Mouse (Mus musculus) heart, embryonic 10.5 days (tissue): Measurements from ENCODE around the gene Sfrp4. TPM values are rescaled to one million over a fixed set of nuclear protein-coding genes. Genes with fewer than 3 reads are reported as not detected.

Experiments used
- DNase-seq: peaks from one replicate; pipeline ENCODE4 v3.0.0-alpha.2; 2017; ENCODE audit warnings: low spot score
- H3K27ac ChIP-seq: fragments of 300-500 bp; sonication (generic); 2 replicates; pipeline ENCODE4 v1.5.1; 2016; ENCODE audit warnings: mild to moderate bottlenecking
- H3K27me3 ChIP-seq: fragments of 300-500 bp; sonication (generic); 2 replicates; pipeline ENCODE4 v1.6.1; 2016; ENCODE audit warnings: mild to moderate bottlenecking; ENCODE audit not compliant: poor library complexity, insufficient read depth, severe bottlenecking
- H3K36me3 ChIP-seq: fragments of 300-500 bp; sonication (generic); 2 replicates; pipeline ENCODE4 v1.6.1; 2016; ENCODE audit warnings: mild to moderate bottlenecking, moderate library complexity
- H3K4me1 ChIP-seq: fragments of 300-500 bp; sonication (generic); 2 replicates; pipeline ENCODE4 v1.6.1; 2016; ENCODE audit warnings: mild to moderate bottlenecking
- H3K4me3 ChIP-seq: fragments of 300-500 bp; sonication (generic); 2 replicates; pipeline ENCODE4 v1.5.1; 2016; ENCODE audit warnings: mild to moderate bottlenecking, moderate library complexity
- H3K9me3 ChIP-seq: fragments of 300-500 bp; sonication (generic); 2 replicates; pipeline ENCODE4 v1.6.1; 2016; ENCODE audit warnings: mild to moderate bottlenecking, moderate library complexity
- WGBS: fragments of 180-500 bp; shearing (Covaris S2); methylation state at CpG from one replicate; pipeline ENCODE4 v1.1.7; 2016; 5-methylcytosine and 5-hydroxymethylcytosine counted together
- polyA plus RNA-seq: library from polyadenylated mRNA; unstranded; fragments of >200 nt; fragmentation: Nextera tagmentation; extraction: Ambion mirVana; gene quantifications from 2 replicates; pipeline ENCODE4 v1.2.1, GENCODE M21; 2016

Gene Sfrp4
- polyA plus RNA-seq, 1 experiment from 2014 or later, result 0.48 TPM

DNA sequence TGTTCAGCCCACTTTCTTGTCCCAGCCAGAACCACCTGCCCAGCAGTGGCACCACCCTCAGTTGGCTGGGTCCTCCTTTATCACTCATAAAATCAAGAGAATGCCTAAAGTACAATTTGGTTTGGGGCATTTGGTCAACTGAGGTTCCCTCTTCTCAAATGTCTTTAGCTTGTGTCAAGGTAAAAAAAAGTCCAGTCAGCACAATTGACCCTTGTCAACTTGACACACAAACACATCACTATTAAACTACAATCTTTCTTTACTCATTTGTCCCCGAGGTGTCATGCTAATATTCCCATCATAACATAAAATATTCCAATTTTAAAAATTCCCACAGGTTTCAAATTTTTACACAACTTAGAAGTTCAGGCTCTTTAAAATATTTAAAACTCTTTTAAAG lies 8.6 kb upstream of the Sfrp4 start:
- WGBS, result 87% methylated on average over 1 of the region's 1 CpGs
- H3K27ac ChIP-seq, result no peak overlapping the region
- no peaks in the 10 kb centered on the region for H3K9me3 ChIP-seq

DNA sequence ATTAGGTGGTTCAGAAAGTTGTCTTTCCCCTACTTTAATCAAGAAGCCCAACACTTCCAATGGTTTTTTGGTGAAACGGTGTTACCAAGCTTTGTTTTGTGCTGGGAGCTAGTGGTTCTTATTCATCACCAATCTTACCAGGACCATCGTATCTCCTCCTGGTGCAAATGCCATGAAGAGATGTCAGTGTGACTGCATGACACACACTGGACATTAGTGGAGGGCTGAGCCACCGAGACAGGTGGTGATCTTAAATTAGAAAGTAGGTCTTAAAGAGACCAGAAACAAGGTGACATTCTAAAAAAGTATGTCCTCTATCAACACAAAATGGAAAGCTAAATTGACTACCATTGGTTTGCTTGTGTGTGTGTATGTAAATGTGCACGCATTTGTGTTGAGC lies 4.8 kb upstream of the Sfrp4 start:
- 85% methylated on average over 4 of the region's 4 CpGs for WGBS
- DNase-seq, result no peak
- Histone ChIP-seq H3K4me1 (peaks cover 8% of the 10 kb centered on the region), H3K27ac (no peak overlapping the region), H3K36me3 (no peaks in the 10 kb centered on the region), H3K4me3 (no peak overlapping the region), H3K9me3 (no peaks in the 10 kb centered on the region), H3K27me3 (peaks cover 11% of the 10 kb centered on the region; the same call in 1 of the 2 replicates)

More for the DNA sequence above, 8.6 kb upstream of the Sfrp4 start:
- peaks cover 7% of the 10 kb centered on the region; the same call in 1 of the 2 replicates for H3K4me1 ChIP-seq
- no peak overlapping the region for H3K4me3 ChIP-seq
- H3K36me3 ChIP-seq, result no peaks in the 10 kb centered on the region
- DNase-seq, result no peak
- H3K27me3 ChIP-seq, result no peaks in the 10 kb centered on the region

DNA sequence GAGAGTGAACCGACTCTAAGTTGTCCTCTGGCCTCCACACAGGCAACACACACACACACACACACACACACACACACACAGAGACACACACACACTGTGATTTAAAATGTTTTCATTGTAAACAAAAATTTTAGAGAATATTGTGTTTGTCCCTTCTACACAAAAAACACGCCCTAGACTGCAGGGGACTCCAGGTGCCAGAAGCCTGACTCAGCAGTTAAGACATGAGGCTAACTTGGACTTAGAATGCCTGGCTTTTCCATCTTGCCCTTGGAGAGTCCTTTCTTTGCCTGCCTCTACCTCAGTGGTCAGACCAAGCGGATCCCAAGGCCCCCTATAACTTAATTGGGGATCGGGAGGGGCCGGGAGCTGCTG lies 4.1 kb upstream of the Sfrp4 start:
- Histone ChIP-seq H3K27ac (peak overlapping the region; percentile 94), H3K9me3 (no peaks in the 10 kb centered on the region), H3K4me3 (peak overlapping the region; percentile 89), H3K27me3 (peaks cover 18% of the 10 kb centered on the region), H3K36me3 (no peaks in the 10 kb centered on the region), H3K4me1 (peaks cover 14% of the 10 kb centered on the region)
- no peak for DNase-seq
- WGBS, result 6% methylated on average over 5 of the region's 5 CpGs

DNA sequence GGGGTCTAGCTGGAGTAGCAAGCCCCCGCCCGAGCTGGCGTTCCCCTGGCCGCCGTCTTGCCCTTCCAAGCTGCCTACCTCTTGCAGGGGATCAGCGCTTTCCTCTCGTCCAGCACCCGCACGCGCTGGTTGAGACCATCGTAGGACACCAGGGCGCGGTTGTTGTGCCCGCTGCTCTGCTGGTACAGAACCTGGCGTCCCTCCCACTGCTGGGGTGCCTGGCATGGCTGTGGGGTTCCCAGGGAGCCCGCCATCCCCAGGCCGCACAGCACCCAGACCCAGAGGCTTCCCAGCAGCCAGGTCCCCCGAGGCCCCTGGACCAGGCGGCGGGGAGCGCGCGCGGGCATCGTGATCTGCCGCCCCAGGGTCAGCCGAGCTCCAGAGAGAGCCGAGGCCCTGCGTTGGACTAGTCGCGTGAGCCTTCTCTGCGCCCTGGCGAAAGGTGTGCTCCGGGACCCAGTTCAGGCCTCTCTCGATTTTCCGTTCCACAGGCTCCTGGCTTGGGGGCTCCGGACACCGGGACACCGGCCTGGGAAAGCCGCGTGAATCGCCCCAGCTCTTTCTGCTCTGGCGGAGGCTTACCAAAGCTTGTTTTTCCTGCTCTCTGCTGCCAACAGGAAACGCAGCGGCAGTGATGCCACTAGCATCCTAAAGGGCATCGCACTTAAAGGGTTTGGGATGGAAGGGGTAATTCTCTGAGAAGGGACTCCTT lies 3.5 kb upstream of the Sfrp4 start, which contains the start of gene Epdr1:
Gene Epdr1 (minus strand): TSS at position 712 of the 712 bp plus-strand sequence.
- Histone ChIP-seq H3K27me3 (peaks cover 24% of the 10 kb centered on the region), H3K4me1 (peaks cover 14% of the 10 kb centered on the region), H3K36me3 (no peaks in the 10 kb centered on the region), H3K9me3 (no peaks in the 10 kb centered on the region), H3K27ac (peak within 1 kb of the TSS; percentile 94), H3K4me3 (peak within 1 kb of the TSS; percentile 89)
- DNase-seq, result peak; percentile 86
- under 1% methylated on average over 46 of the region's 46 CpGs for WGBS

DNA sequence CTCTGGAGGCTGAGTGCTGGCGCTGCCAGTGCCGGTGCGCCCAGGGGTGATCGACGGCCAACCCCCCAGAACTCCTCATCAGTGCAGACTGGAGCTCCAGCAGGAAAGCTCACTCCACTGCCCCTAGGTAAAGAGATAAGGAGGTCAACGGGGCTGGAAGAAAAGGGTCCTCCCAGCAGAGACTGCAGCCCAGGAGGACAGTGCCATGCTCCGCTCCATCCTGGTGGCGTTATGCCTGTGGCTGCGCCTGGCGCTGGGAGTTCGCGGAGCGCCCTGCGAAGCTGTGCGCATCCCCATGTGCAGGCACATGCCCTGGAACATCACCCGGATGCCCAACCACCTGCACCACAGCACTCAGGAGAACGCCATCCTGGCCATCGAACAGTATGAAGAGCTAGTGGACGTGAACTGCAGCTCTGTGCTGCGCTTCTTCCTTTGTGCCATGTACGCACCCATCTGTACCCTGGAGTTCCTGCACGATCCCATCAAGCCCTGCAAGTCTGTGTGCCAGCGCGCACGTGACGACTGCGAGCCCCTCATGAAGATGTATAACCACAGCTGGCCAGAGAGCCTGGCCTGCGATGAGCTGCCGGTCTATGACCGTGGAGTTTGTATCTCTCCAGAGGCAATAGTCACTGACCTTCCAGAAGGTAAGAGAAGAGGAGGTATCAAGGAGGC lies 463 bp downstream of the Sfrp4 start:
- no peaks in the 10 kb centered on the region for H3K36me3 ChIP-seq
- H3K27ac ChIP-seq, result peak overlapping the region; percentile 62
- no peak for DNase-seq
- H3K4me1 ChIP-seq, result peaks cover 14% of the 10 kb centered on the region
- no peaks in the 10 kb centered on the region for H3K9me3 ChIP-seq
- peak overlapping the region; percentile 67 for H3K4me3 ChIP-seq
- peaks cover 33% of the 10 kb centered on the region for H3K27me3 ChIP-seq
- 20% methylated on average over 30 of the region's 30 CpGs for WGBS

DNA sequence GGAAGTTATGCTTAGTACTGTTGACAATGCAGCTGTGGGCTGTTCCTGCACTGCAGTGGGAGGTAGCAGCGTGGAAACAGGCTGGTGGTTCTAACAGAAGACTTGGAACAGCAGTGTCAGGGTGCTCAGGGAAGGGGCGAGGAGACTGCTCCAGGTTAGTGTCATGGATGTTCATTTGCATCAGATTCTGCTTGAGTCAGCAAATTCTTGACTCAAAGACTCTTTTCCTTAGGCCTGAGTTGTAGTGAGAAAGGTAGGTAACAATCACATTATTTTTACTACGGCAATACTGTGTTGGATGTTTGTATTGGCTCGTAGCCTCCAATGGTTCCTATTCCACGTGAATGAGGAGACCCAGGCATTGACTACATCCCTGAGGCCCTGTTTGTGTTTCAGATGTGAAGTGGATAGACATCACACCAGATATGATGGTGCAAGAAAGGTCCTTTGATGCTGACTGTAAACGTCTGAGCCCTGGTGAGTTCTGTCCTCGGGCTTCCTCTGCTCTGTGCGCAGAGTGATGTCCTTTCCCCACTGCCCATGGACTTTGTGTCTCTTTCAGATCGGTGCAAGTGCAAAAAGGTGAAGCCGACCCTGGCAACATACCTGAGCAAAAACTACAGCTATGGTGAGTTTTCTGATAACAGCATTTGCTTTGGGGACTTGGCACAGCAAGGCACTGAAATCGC lies 1.9 kb downstream of the Sfrp4 start:
- Histone ChIP-seq H3K9me3 (no peaks in the 10 kb centered on the region), H3K4me1 (peaks cover 7% of the 10 kb centered on the region), H3K36me3 (no peaks in the 10 kb centered on the region), H3K4me3 (no peak overlapping the region), H3K27ac (no peak overlapping the region), H3K27me3 (peaks cover 33% of the 10 kb centered on the region)
- DNase-seq, result no peak
- 79% methylated on average over 11 of the region's 11 CpGs for WGBS

DNA sequence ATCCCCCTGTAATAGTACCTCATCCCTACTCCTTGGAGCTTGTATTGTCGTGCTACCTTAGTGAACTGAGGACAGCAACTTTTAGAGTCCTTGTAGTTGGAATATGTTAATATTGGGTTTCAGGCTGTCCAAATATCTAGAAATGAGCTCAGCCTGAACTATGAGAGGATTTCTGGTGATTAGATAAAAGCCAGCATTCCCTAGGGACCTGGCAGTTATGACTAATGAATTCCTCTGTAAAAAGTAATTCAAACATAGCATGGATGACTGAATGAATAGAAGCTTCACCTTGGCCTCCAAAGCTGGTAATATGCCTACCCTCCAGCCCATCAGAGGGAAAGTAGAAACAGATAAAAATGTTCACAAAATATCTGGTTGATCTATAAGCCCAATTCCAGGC lies 3.6 kb downstream of the Sfrp4 start:
- Histone ChIP-seq H3K4me3 (no peak overlapping the region), H3K36me3 (no peaks in the 10 kb centered on the region), H3K27me3 (peaks cover 24% of the 10 kb centered on the region), H3K27ac (no peak overlapping the region), H3K4me1 (peaks cover 7% of the 10 kb centered on the region), H3K9me3 (no peaks in the 10 kb centered on the region)
- no peak for DNase-seq
- 80% methylated on average over 1 of the region's 1 CpGs for WGBS

DNA sequence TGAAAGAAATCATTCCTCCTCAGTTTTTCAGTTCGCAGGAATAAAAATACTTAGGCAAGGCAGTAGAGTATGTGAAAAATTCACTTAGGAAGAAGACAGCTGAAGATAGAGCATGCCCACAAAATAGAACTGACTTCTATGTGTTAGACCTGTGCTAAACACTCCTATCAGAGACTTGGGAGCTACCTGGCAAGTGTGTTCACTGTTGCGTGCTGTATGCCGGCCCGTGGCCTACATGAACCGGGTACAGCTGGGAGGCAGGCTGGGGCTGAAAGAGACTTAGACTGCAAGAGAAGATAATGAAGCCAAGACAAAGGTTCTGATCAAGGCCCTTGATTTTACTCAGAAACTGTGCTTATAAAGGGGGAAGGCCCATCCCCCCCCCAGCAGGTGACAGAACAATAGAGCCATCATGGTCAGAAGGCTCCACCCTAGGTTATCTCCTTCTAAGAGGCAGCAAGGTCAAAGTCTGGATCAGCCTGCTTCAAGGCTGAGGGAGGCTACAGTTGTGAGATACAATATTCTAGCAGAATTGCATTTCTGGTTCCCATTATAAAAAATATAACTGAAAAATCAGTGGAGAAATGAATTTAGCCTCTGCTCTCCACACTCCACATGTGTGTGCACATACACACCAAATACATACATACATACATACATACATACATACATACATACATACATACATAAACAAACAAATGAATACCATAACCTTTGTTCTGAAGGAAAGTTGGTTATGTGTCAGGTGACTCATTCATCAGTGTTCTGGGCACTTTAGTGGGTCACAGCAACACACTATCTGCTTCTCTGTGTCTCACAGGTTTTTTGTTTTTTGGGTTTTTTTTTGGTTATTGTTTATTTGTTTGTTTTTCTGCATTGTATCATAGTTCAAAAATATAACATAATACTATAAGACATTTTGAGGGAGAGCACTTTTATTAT lies 8.1 kb downstream of the Sfrp4 start:
- H3K27me3 ChIP-seq, result no peaks in the 10 kb centered on the region
- no peak overlapping the region for H3K27ac ChIP-seq
- no peaks in the 10 kb centered on the region for H3K9me3 ChIP-seq
- H3K4me3 ChIP-seq, result no peak overlapping the region
- 93% methylated on average over 5 of the region's 5 CpGs for WGBS
- H3K36me3 ChIP-seq, result no peaks in the 10 kb centered on the region
- no peak for DNase-seq
- no peaks in the 10 kb centered on the region for H3K4me1 ChIP-seq

DNA sequence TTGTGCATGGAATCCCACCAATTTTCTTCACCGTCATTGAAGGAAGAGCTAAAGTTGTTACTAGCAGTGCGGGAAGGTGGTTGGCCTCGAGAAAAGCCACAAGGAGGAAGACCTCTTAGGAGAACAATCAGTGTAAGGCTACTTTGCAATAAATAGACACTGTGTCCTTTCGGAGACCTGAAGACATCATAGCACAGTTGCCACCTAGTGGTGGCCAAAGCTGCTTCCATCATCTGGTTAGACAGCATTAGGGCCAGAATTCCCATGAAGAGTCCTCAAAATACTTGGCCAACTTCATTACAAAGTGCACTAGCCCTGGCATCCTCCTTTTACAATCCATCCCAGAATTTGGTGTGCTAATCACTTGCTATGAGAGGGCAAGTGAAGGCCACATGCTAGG lies 13.2 kb downstream of the Sfrp4 start:
- DNase-seq, result no peak
- H3K27ac ChIP-seq, result no peak overlapping the region
- no peaks in the 10 kb centered on the region for H3K36me3 ChIP-seq
- no peaks in the 10 kb centered on the region for H3K27me3 ChIP-seq
- no peaks in the 10 kb centered on the region for H3K9me3 ChIP-seq
- no peaks in the 10 kb centered on the region for H3K4me1 ChIP-seq
- H3K4me3 ChIP-seq, result no peak overlapping the region
- 59% methylated on average over 4 of the region's 4 CpGs for WGBS

DNA sequence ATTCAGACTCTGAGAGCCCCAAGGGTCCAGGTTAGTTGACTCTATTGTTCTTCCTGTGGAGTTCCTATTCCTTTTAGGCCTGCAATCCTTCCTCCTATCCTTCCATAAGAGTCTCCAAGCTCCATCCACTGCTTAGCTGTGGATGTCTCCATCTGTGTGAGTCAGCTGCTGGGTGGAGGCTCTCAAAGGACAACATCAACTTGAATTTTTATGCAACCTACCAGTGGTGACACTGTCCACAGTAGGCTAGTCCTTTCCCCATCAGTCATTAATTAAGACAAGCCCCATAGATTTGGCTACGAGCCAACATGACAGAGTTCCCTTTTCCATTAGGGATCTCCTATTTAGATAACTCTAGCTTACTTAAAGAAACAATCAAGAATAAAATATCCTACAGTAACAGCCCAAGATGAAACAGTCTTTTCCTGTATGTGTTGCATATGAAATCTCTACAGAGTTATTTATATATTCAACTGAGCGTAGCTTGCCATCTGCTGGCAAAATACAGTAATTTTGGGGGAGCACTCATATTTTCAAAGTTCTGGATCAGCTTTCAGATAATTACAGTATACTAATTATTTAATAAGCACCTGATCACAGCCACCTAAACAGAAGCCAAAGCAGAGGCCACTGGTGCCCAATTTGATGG lies 17.4 kb downstream of the Sfrp4 start:
- DNase-seq, result no peak
- 84% methylated on average over 2 of the region's 2 CpGs for WGBS
- H3K27ac ChIP-seq, result no peak overlapping the region
- H3K4me1 ChIP-seq, result no peaks in the 10 kb centered on the region
- H3K9me3 ChIP-seq, result no peaks in the 10 kb centered on the region
- no peak overlapping the region for H3K4me3 ChIP-seq
- H3K27me3 ChIP-seq, result no peaks in the 10 kb centered on the region
- H3K36me3 ChIP-seq, result no peaks in the 10 kb centered on the region

DNA sequence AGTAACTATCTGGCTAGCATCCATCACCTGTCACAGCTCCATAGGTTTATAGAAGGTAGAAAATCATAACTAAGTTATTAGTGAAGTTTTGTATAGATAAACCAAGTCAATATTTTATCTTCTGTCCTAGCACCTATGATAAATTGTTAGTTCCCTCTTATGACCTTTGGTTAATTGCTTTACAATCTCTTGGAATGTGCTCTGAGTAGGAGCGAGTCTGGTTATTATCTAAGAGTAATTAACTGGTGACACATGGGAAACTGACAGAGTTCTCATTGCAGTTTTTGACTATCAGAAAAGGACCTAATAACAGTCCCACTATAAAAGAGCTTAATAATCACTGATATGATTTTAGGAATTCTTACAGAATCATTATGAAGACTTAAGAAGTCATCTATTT lies 20.6 kb downstream of the Sfrp4 start:
- Histone ChIP-seq H3K27ac (no peak overlapping the region), H3K4me1 (no peaks in the 10 kb centered on the region), H3K27me3 (no peaks in the 10 kb centered on the region), H3K36me3 (no peaks in the 10 kb centered on the region), H3K4me3 (no peak overlapping the region), H3K9me3 (no peaks in the 10 kb centered on the region)
- DNase-seq, result no peak
- WGBS, result 68% methylated on average over 1 of the region's 1 CpGs

DNA sequence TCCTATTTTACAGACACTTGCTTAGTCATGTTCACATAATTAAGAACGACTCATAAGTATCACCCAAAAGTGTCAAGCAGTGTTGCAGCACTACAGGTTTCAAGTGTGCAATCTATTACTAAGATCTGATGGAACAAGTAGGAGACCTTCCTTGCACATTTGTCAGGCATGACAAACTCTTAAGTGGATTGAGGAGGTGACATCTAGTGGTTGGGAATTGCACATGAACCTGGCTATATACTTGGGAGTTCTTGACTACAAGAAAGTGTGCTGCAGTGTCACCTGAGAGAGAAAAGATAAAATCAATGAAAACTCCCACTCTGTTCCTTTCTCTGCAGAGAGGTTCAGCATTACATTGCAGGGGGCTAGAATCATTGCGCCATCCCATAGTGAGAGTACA lies 21.3 kb downstream of the Sfrp4 start:
- no peaks in the 10 kb centered on the region for H3K27me3 ChIP-seq
- WGBS, result 56% methylated on average over 2 of the region's 2 CpGs
- H3K4me1 ChIP-seq, result no peaks in the 10 kb centered on the region
- no peaks in the 10 kb centered on the region for H3K36me3 ChIP-seq
- no peaks in the 10 kb centered on the region for H3K9me3 ChIP-seq
- no peak for DNase-seq
- no peak overlapping the region for H3K4me3 ChIP-seq
- H3K27ac ChIP-seq, result no peak overlapping the region
